Mouse (Mus musculus) T-helper 1 cell (primary cell): ENCODE measurements around the gene 2410015M20Rik.
"Not testable (repeated sequence)": the region's sequence is repeated elsewhere in the genome, so short reads cannot be mapped to it uniquely, and the experiment has no call there.

Source experiments
- in situ Hi-C: fragments of 300-600 bp; cut with MboI, MseI; formaldehyde crosslinking; loops from one replicate; pipeline ENCODE4 v1.15.1; 2025; ENCODE audit warnings: high pct_unique_total_duplicates

Gene 2410015M20Rik

GRCm38 (mm10) chr17:56609452-56610171 lies at the start of gene 2410015M20Rik:
2410015M20Rik (minus strand) TSS chr17:56609771.
- in situ Hi-C loops: no loop called here

GRCm38 (mm10) chr17:56656171-56656570 lies 46.6 kb upstream of the 2410015M20Rik start:
- in situ Hi-C loops: loop anchor here (10.0 kb wide), 1 partner anchor 281 kb away; no protein-coding TSS in a partner anchor

- in situ Hi-C loops: loop anchor here (10.0 kb wide), 1 partner anchor 281 kb away; no protein-coding TSS in a partner anchor
Measured at GRCm38 (mm10) chr17:56655311-56655710, 45.7 kb upstream of the 2410015M20Rik start.

- in situ Hi-C loops: loop anchor here (10.0 kb wide), 1 partner anchor 280 kb away; no protein-coding TSS in a partner anchor
Measured at GRCm38 (mm10) chr17:56654771-56655170, 45.2 kb upstream of the 2410015M20Rik start.

DNA sequence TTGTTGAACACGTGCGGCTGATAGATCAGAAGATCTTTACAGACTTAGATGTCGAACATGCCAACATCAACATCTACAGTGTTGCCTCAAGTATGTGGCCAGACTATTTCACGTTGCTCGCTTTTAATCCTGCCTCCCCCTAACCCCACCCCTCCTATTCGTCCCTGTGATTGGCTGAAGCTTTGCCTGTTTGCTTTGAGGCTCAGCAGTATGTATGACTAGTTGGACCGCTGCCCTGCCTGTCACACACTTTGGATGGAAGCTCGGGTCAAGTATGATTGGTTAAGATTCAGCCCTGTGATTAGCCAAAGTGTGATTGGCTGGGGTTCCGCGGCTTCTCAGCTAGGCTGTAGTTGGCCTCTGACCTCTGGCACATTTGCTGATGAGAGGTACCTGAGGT lies 42.2 kb upstream of the 2410015M20Rik start:
- in situ Hi-C loops: loop anchor here (10.0 kb wide), 1 partner anchor 277 kb away; no protein-coding TSS in a partner anchor

DNA sequence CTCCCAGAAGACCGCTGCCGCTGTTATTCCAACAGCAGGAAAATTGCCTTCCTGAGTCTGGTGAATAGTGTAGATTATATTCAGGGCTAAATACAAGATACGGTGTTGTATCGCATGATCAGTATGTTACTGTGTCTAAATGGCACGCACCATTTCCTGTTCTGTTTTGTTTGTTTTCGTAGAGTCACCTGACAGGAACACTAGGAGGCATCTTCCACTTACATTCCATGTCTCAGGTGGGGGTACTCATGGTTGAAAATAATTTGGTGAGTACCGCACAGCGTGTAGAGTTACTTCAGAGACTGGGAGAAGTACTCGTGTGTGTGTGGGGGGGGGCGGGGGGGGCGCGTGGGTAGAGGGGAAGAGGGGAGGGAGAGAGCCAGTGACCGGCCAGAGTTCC lies 38.0 kb upstream of the 2410015M20Rik start:
- in situ Hi-C loops: no loop called here

DNA sequence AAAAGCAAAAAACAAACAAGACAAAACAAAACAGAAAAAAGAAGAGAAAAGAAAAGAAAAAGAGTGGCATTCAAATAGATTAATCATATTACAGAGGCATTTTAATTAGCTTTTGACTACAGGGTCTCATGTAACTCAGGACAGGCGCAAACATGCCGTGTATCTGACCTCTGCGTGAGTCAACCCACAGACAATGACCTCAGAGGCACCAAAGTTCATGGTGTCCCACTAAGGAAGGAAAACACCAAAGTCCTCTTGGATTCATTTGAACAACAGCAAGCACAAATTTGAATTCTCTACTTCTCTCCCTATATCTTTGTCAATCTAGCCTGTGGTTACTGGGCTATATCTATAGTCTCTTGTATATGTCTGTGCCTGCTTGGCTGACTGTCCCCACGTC lies 33.7 kb upstream of the 2410015M20Rik start:
- in situ Hi-C loops: no loop called here

DNA sequence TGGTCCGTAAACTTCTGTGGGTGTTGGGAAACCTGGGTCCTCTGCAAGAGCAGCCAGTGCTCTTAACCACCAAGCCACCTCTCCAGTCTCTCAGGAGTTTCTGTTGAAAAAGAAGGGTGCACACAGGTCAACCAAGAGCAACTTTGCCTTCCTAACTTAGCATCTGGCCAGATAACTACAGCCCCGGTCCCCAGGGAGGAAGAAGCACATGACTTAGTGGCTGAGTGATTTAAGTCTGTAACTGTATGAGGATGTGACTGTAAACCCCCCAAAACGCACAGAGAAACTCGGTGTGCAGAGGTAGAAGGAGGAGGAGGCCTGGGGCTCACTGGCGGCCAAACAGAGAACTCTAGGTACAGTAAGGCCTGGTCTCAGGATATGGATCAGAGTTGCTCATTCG lies 24.5 kb upstream of the 2410015M20Rik start:
- in situ Hi-C loops: no loop called here

GRCm38 (mm10) chr17:56631807-56632206 lies 22.2 kb upstream of the 2410015M20Rik start:
- in situ Hi-C loops: no loop called here

DNA sequence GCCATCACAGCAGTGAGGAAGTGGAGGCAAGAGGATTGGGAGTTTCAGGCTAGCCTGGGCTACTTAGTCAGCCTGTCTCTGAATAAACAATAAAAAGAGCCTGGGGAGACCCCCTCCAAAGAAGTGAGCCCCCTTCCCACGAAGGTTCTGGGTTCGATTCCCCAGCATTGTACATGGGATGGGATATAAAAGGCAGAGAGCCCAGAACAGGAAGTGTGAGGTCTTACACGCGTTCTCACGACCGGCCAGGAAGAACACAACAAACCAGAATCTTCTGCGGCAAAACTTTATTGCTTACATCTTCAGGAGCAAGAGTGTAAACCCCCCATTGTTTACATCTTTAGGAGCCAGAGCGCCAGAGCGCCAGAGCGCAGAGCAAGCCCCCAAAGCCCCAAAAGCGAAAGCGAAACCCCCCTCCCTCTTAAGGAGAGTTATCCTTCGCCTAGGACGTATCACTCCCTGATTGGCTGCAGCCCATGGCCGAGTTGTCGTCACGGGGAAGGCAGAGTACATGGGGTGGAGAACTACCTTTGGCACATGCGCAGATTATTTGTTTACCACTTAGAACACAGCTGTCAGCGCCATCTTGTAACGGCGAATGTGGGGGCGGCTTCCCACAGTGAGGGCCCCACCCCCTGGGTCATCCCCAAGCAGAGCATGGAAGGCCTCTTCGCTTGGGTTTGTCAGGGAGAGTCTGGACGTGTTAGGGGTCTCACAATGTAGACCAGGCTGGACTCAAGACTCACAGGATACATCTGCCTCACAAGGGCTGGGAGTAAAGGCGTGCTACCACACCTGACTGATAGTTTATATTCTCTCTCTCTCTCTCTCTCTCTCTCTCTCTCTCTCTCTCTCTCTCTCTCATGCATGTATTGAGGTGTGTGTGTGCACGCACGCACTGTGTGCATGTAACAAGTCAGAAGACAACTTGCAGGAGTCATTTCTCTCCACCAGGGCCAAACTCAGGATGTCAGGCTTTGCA lies 20.5 kb upstream of the 2410015M20Rik start:
- in situ Hi-C loops: not testable (repeated sequence)

GRCm38 (mm10) chr17:56627530-56628277 lies 18.1 kb upstream of the 2410015M20Rik start, which contains the start of gene Catsperd:
Catsperd (plus strand) TSS chr17:56628143.
- in situ Hi-C loops: no loop called here

- in situ Hi-C loops: no loop called here
Measured at GRCm38 (mm10) chr17:56626754-56627470, 17.3 kb upstream of the 2410015M20Rik start, which contains the start of gene Lonp1. Lonp1 (minus strand) TSS chr17:56626887.

DNA sequence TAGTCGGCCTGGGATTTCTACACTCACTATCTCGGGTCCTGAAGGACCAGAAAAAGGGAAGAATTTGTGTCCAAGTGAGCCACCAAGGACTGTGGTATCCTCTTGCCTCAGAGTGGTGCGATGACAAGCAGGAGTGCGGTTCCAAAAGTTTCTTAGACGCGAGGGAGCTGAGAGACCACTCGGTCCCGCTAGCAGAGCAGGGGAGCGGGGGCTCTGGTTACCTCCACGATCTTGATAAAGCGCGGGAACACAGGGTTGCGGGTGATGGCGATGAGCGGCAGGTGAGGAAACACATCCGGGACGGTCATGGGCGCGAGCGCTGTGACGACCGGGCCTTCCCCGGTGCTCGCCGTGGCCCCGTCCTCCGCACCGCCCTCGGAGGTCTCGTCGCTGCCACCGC lies 16.7 kb upstream of the 2410015M20Rik start:
- in situ Hi-C loops: no loop called here

DNA sequence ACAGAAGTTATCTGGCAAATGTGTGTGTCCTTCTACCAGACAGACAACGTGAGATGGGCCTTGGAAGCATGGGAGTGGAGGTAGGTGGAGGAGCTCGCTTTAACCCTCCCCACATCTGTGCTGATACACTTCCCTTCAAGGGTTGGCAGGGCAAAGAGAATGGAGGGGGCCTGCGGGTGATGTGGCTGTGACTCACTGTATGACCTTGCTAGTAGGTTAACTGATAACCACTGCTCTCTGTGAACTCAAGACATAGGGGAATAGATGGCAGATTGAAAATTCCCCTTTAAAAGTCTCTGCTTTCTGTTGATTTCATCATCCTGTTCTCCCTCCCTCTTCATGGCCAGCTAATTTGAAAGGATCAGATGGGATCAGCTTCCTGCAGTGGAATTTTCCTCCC lies 15.9 kb upstream of the 2410015M20Rik start:
- in situ Hi-C loops: no loop called here

- in situ Hi-C loops: loop anchor here (5.0 kb wide), 1 partner anchor 50 kb away; no protein-coding TSS in a partner anchor
Measured at GRCm38 (mm10) chr17:56617628-56618027, 8.1 kb upstream of the 2410015M20Rik start.

DNA sequence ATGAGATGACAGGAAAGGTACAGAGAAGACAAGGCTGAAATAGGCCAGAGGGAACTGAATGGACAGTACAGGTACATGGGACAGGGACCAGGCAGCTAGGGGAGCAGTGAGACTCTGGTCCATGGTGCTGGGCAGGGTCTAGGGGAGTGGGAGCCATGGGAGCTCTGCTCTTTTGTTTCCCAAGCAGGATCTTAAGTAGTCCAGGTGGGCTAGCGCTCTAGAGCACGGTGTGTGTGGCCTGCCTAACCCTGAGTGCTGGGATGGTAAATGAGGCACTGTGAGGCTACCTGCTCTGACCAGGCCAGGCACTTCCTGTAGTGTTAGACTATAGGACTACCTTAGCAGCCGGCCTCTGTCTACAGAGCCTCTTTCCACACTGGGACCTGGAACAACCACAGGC lies 7.2 kb upstream of the 2410015M20Rik start:
- in situ Hi-C loops: loop anchor here (5.0 kb wide), 1 partner anchor 51 kb away; no protein-coding TSS in a partner anchor

DNA sequence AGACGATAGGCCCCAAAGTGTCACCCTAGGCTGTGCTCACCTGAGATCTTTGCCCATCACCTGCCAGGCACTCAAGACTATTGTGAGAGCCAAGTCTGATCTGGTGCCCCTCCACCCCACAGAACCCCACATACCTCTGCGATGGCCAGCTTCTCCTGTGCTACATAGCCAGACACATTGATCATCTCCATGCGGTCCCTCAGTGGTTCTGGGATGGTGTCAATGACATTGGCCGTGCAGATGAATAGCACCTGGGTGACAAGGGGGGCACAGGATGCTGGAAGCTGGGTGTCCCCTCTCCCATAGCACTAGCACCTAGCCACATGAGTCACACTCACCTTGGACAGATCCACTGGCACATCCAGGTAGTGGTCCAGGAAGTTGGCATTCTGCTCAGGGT lies 6.2 kb upstream of the 2410015M20Rik start:
- in situ Hi-C loops: loop anchor here (5.0 kb wide), 1 partner anchor 52 kb away; no protein-coding TSS in a partner anchor

GRCm38 (mm10) chr17:56615136-56615784 lies 5.7 kb upstream of the 2410015M20Rik start:
- in situ Hi-C loops: loop anchor here (5.0 kb wide), 1 partner anchor 52 kb away; no protein-coding TSS in a partner anchor

GRCm38 (mm10) chr17:56614391-56615135 lies 5.0 kb upstream of the 2410015M20Rik start:
- in situ Hi-C loops: loop anchor here (5.0 kb wide), 1 partner anchor 53 kb away; no protein-coding TSS in a partner anchor
